Mouse (Mus musculus) cerebellum, adult 11-12 months (tissue): ENCODE data around the gene Hist1h4k.
"Not testable (repeated sequence)": the region's sequence is repeated elsewhere in the genome, so short reads cannot be mapped to it uniquely, and the experiment has no call there.

ENCODE experiments used
- DNase-seq: peaks from one replicate; pipeline ENCODE4 v3.0.0; 2022

The Hist1h4k gene

GRCm38 (mm10) chr13:21750159-21751017, at the start of gene Hist1h4k:
TSS of gene Hist1h4k (minus strand) at chr13:21750505.
- DNase-seq = peak; percentile 96

GRCm38 (mm10) chr13:21797163-21797562, 46.9 kb upstream of the Hist1h4k start:
- DNase-seq = not testable (repeated sequence)

- DNase-seq = no peak
These were observed 45.3 kb upstream of the Hist1h4k start for GRCm38 (mm10) chr13:21795584-21795983.

- DNase-seq = no peak
These were observed 40.4 kb upstream of the Hist1h4k start for GRCm38 (mm10) chr13:21790601-21791283.

GRCm38 (mm10) chr13:21789925-21790324, 39.6 kb upstream of the Hist1h4k start:
- no peak for DNase-seq

GRCm38 (mm10) chr13:21787760-21788593, 37.7 kb upstream of the Hist1h4k start:
- no peak for DNase-seq

GRCm38 (mm10) chr13:21786899-21787629, 36.8 kb upstream of the Hist1h4k start, which contains the start of the genes Hist1h2an and Hist1h2bp:
TSS of gene Hist1h2an (minus strand) at chr13:21787218.
TSS of gene Hist1h2bp (plus strand) at chr13:21787461.
- peak; percentile 92 for DNase-seq

GRCm38 (mm10) chr13:21786189-21786898, 36.0 kb upstream of the Hist1h4k start:
- DNase-seq = no peak

- no peak for DNase-seq
These were observed 34.0 kb upstream of the Hist1h4k start for GRCm38 (mm10) chr13:21784311-21784710.

GRCm38 (mm10) chr13:21783734-21784161, 33.4 kb upstream of the Hist1h4k start:
- DNase-seq = peak; percentile 28

- peak; percentile 61 for DNase-seq
These were observed 32.9 kb upstream of the Hist1h4k start, which contains the start of gene Hist1h3i for GRCm38 (mm10) chr13:21783255-21783617. TSS of gene Hist1h3i (minus strand) at chr13:21783370.

- peak; percentile 52 for DNase-seq
These were observed 32.3 kb upstream of the Hist1h4k start for GRCm38 (mm10) chr13:21782361-21783254.

- DNase-seq = no peak
These were observed 31.3 kb upstream of the Hist1h4k start for GRCm38 (mm10) chr13:21781639-21782038.

- peak; percentile 17 for DNase-seq
These were observed 30.8 kb upstream of the Hist1h4k start for GRCm38 (mm10) chr13:21781021-21781555.

- peak; percentile 76 for DNase-seq
These were observed 29.7 kb upstream of the Hist1h4k start, which contains the start of gene Hist1h1b for GRCm38 (mm10) chr13:21779767-21780731. TSS of gene Hist1h1b (minus strand) at chr13:21780625.

GRCm38 (mm10) chr13:21778814-21779766, 28.8 kb upstream of the Hist1h4k start:
- DNase-seq = peak; percentile 66

- no peak for DNase-seq
These were observed 5.4 kb upstream of the Hist1h4k start for GRCm38 (mm10) chr13:21755707-21756106.
